24 mouse cellular contexts compared by ENCODE assay signal in the genomic region with DNA sequence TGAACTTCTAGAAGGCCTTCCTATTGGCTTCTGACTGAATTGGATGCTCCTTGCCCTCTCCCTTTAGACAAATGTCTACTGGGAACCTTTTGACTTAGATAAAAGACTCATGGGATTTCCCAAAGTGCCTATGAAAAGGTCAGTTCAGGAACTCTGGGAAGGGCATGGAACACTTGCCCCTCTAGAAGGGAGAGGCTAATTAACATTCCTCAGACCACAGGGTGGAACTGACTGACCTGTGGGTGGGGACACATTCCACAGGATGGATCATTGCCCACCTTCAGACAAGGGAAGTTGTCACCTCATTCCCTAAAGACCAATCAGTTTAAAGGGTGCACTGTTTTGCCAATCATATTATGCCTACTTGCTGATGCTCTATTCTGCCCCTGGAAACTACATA.
DNase-seq lines count a peak whose midpoint lies in the region; ATAC-seq lines count a peak whose summit lies in the region.
"Had no signal": no experiment of that assay in that cellular context is flagged by ENCODE, and none has a peak within 500 bp of the region (broad histone marks: within the 10 kb centered on the region; RNA-seq: fewer than 3 reads in every experiment).

No protein-coding gene starts in this region.

- DNase-seq in ES-CJ7 (ENCODE audit: low read depth, low spot score): peak; percentile 48
- peak; percentile 72 for DNase-seq in R1 (ENCODE audit: low read depth, low spot score)
- peak; percentile 3 for DNase-seq in WW6 (ENCODE audit: low read depth, low spot score)
- DNase-seq in ZHBTc4 (ENCODE audit: low read depth, low spot score): peak; percentile 56
- DNase-seq in urinary bladder, adult 18-20 months (ENCODE audit: low spot score in 2 of 2): no peak
- no peak for DNase-seq in heart, adult 18-20 months
- DNase-seq in B cell, adult 2 months: no peak
- DNase-seq: adrenal gland, adult 2 months; adrenal gland, adult 8-10 months; adrenal gland, postnatal 10 days; adrenal gland, postnatal 14 days; adrenal gland, postnatal 25 days; adrenal gland, postnatal 36 days; cerebellum, adult 11 months; cerebellum, adult 11-12 months; cerebellum, adult 18-20 months; cerebellum, adult 2 months; cerebellum, adult 8-10 months; cerebellum, adult 9-10 months; cerebellum, adult 9-11 months had no signal

- ATAC-seq in monocyte, adult 5-6 weeks (replicated peaks; ENCODE audit: insufficient number of reproducible peaks, low FRiP score, low TSS enrichment, poor library complexity, severe bottlenecking): no peak
- ATAC-seq: activated CD4-positive, CD25-positive, alpha-beta regulatory T cell, adult 4 months; CD4-positive, CD25-positive, alpha-beta regulatory T cell, adult 4 months; Patski had no signal

Comparison
In these comparisons a context has a peak if more than half of its experiments do, and no peak if none do; other contexts are left out.
1. DNase-seq: peak in ES-CJ7 (single experiment), R1 (single experiment), WW6 (single experiment) and ZHBTc4 (single experiment); none in urinary bladder, adult 18-20 months (0 of 2), heart, adult 18-20 months (0 of 2) and B cell, adult 2 months (0 of 2).